Mouse (Mus musculus) ES-Bruce4 (cell line): ENCODE measurements around the gene 1810010H24Rik. TPM values are rescaled to one million over a fixed set of nuclear protein-coding genes. Genes with fewer than 3 reads are reported as not detected.
"Not testable (repeated sequence)": the region's sequence is repeated elsewhere in the genome, so short reads cannot be mapped to it uniquely, and the experiment has no call there.

Source experiments
- H3K27ac ChIP-seq: 2 replicates; pipeline ENCODE4 v1.5.1; 2012; ENCODE audit warnings: low read length, inconsistent platforms; ENCODE audit not compliant: insufficient read depth
- H3K27me3 ChIP-seq: 2 replicates; pipeline ENCODE4 v1.6.1; 2012; ENCODE audit warnings: mild to moderate bottlenecking, low read length, inconsistent platforms; ENCODE audit not compliant: control insufficient read depth, poor library complexity, insufficient read depth, severe bottlenecking
- H3K36me3 ChIP-seq: 2 replicates; pipeline ENCODE4 v1.6.1; 2012; ENCODE audit warnings: inconsistent platforms, mild to moderate bottlenecking, low read length, moderate library complexity; ENCODE audit not compliant: control insufficient read depth, poor library complexity, insufficient read depth, severe bottlenecking
- H3K4me1 ChIP-seq: one replicate; pipeline ENCODE4 v1.8.1; 2011; ENCODE audit warnings: low read length; ENCODE audit not compliant: control insufficient read depth, insufficient read depth
- H3K4me3 ChIP-seq: 2 replicates; pipeline ENCODE4 v1.5.1; 2011; ENCODE audit warnings: low read depth, mild to moderate bottlenecking, low read length
- H3K9ac ChIP-seq: 2 replicates; pipeline ENCODE4 v1.6.1; 2012; ENCODE audit warnings: low read depth, mild to moderate bottlenecking, inconsistent platforms; ENCODE audit not compliant: poor library complexity, severe bottlenecking
- H3K9me3 ChIP-seq: replicated peaks from 2 replicates; pipeline ENCODE4 v1.6.1; 2012; ENCODE audit warnings: mild to moderate bottlenecking, low read length, inconsistent platforms; ENCODE audit not compliant: control insufficient read depth, poor library complexity, insufficient read depth, severe bottlenecking
- CTCF ChIP-seq: IDR thresholded peaks from one replicate; pipeline ENCODE4 v1.8.1; 2011; ENCODE audit warnings: low read depth, low read length
- EP300 ChIP-seq: IDR thresholded peaks from 2 replicates; pipeline ENCODE4 v1.6.1; 2011; ENCODE audit warnings: low read depth, low read length; ENCODE audit not compliant: insufficient read depth
- POLR2A ChIP-seq: IDR thresholded peaks from one replicate; pipeline ENCODE4 v1.8.1; 2011; ENCODE audit warnings: low read length; ENCODE audit not compliant: insufficient read depth
- polyA plus RNA-seq: library from polyadenylated mRNA; stranded (reverse); fragments of >200 nt; gene quantifications from 2 replicates; pipeline ENCODE4 v1.2.4, GENCODE M21; 2011; ENCODE audit warnings: low read depth; ENCODE audit not compliant: missing spikeins, insufficient read depth, insufficient read length

1810010H24Rik gene
- polyA plus RNA-seq, 1 experiment: 1.4 TPM

- TF ChIP-seq EP300 (no peak), CTCF (no peak), POLR2A (no peak)
- Histone ChIP-seq H3K36me3 (peaks cover 56% of the 10 kb centered on the region), H3K4me3 (no peak overlapping the region), H3K9ac (no peak overlapping the region), H3K4me1 (peaks cover 1% of the 10 kb centered on the region), H3K27me3 (no peaks in the 10 kb centered on the region), H3K9me3 (no peaks in the 10 kb centered on the region), H3K27ac (peak overlapping the region; percentile 38)
Measured at GRCm38 (mm10) chr11:106987384-106987783, 38.1 kb upstream of the 1810010H24Rik start.

GRCm38 (mm10) chr11:106994246-106995085, 31.0 kb upstream of the 1810010H24Rik start:
- TF ChIP-seq POLR2A: no peak
- TF ChIP-seq CTCF: no peak
- TF ChIP-seq EP300: no peak
- H3K36me3 ChIP-seq: peaks cover 89% of the 10 kb centered on the region
- H3K9ac ChIP-seq: no peak overlapping the region
- no peaks in the 10 kb centered on the region for H3K27me3 ChIP-seq
- H3K4me3 ChIP-seq: no peak overlapping the region
- H3K27ac ChIP-seq: peak overlapping the region; percentile 45; the same call in 1 of the 2 replicates
- no peaks in the 10 kb centered on the region for H3K9me3 ChIP-seq
- H3K4me1 ChIP-seq: no peaks in the 10 kb centered on the region

GRCm38 (mm10) chr11:106996492-106996891, 29.0 kb upstream of the 1810010H24Rik start:
- not testable (repeated sequence) for H3K4me3 ChIP-seq, H3K9me3 ChIP-seq, H3K27me3 ChIP-seq, H3K4me1 ChIP-seq
- Histone ChIP-seq H3K9ac (peak overlapping the region; percentile 99), H3K27ac (peak overlapping the region; percentile 48), H3K36me3 (peaks cover 69% of the 10 kb centered on the region)

- Histone ChIP-seq H3K36me3 (peaks cover 55% of the 10 kb centered on the region), H3K4me1 (no peaks in the 10 kb centered on the region), H3K27ac (no peak overlapping the region), H3K4me3 (peak overlapping the region; percentile 98), H3K27me3 (no peaks in the 10 kb centered on the region), H3K9me3 (no peaks in the 10 kb centered on the region), H3K9ac (peak overlapping the region; percentile 99)
- TF ChIP-seq CTCF (no peak), EP300 (no peak), POLR2A (no peak)
Measured at GRCm38 (mm10) chr11:106997976-106998375, 27.5 kb upstream of the 1810010H24Rik start.

- Histone ChIP-seq H3K4me3 (peak overlapping the region; percentile 97), H3K27ac (peak overlapping the region; percentile 77), H3K9ac (peak overlapping the region; percentile 99), H3K9me3 (no peaks in the 10 kb centered on the region), H3K4me1 (no peaks in the 10 kb centered on the region), H3K27me3 (no peaks in the 10 kb centered on the region), H3K36me3 (peaks cover 48% of the 10 kb centered on the region)
- TF ChIP-seq EP300 (no peak), CTCF (no peak), POLR2A (no peak)
Measured at GRCm38 (mm10) chr11:106998651-106999150, 26.8 kb upstream of the 1810010H24Rik start.
